Mouse (Mus musculus): Measurements from ENCODE around the gene Syne3. TPM values are rescaled to one million over a fixed set of nuclear protein-coding genes. Genes with fewer than 3 reads are reported as not detected.
A peak's percentile ranks its signal among the peaks of the same experiment; 100 is the strongest.

The Syne3 gene
- total RNA-seq, 4 experiments from 2014 or later: 12.0 to 20.8 (median 16.8) TPM

- DNase-seq: no peak
These were observed 85.6 kb downstream of the Syne3 start for GRCm38 (mm10) chr12:104923948-104924388.

DNA sequence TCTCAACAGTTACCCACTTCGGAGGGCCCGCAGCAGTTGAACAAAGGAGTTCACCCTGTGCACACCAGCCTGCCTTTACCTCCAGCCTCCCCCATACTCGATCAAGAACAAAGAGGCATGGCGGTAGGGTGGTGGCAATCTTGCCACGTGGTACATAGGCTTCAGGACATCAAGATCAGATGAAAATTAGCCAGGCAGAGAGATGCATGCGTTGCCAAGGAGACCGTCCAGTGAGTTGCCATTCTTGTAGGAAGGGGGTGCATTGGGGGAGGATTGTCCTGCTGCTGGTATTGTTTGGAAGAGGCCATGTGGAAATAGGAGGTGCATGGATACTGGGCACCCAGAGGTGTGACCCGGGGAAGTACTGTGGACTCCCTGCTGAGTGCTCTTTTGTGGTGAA, 87.0 kb downstream of the Syne3 start:
- no peak for DNase-seq

DNA sequence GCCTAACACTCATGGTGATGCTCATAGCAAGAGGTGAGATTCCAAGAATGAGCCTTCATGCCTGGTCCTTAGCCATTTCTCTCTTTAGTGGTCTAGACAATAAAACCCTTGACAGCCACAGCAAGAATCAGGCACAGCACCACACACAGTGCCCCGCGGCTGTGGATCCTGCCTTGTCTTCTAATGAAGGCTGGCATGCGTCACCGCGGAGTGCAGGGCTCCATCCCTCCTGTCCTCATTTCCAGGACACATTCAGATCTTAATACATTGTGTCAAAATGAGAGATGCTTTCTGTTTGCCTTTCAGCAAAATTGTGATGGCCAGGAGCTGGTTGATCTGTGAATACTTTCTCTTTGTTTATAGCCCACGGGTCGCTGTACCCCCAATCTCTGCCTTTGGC, 88.5 kb downstream of the Syne3 start:
- no peak for DNase-seq

GRCm38 (mm10) chr12:104919247-104919646, 90.4 kb downstream of the Syne3 start:
- no peak for DNase-seq

DNA sequence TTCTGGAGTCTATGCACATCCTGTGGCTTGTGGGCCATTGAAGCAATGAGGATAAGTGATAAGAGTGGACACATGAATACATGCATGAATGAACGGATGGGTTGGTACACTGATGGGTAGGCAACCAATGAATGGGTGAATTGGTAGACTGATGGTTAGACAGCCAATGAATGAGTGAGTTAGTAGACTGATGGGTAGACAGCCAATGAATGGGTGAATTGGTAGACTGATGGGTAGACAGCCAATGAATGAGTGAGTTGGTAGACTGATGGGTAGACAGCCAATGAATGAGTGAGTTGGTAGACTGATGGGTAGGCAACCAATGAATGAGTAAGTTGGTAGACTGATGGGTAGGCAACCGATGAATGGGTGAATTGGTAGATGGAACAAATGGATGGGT, 91.7 kb downstream of the Syne3 start:
- DNase-seq: no peak

GRCm38 (mm10) chr12:104917297-104917696, 92.3 kb downstream of the Syne3 start:
- no peak for DNase-seq

GRCm38 (mm10) chr12:104916776-104917175, 92.8 kb downstream of the Syne3 start:
- DNase-seq: no peak

DNA sequence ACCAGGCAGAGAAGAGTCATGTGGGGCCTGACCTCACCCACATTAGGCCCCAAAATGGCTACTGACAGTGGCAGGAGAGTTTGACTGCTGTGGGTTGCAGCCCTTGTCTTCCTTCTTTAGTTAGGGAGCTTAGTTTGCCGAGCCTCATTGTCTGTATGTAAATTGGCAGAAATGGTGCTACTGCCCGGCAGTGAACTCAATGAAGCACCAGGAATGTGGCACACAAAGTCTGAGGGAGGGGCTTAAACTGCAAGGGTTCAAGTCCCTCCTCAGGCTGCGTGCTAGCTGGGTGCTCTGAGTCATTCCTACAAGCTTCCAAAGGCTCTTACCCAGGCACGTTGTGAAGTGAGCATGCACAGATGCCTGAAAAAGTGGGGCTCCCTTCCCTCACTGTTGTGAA, 93.9 kb downstream of the Syne3 start:
- DNase-seq: no peak

DNA sequence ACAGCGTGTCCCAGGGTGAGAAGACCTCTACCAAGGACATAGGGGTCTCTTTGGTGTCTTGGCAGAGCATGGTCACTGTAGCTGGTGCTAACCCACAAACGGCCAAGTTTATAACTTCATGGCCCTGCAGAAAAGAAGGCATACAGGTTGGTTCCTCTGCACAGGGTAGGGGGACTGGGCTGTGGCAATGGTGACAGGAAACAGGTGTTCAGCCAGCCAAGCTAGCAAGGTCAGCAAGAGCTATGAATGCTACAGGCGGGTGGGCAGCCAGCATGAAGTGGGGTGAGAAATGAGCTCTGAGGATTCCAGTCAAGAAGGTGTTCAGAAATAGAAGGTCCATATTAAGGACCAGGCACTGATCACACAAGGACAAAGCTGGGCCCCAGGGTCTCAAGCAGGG, 96.6 kb downstream of the Syne3 start:
- no peak for DNase-seq

DNA sequence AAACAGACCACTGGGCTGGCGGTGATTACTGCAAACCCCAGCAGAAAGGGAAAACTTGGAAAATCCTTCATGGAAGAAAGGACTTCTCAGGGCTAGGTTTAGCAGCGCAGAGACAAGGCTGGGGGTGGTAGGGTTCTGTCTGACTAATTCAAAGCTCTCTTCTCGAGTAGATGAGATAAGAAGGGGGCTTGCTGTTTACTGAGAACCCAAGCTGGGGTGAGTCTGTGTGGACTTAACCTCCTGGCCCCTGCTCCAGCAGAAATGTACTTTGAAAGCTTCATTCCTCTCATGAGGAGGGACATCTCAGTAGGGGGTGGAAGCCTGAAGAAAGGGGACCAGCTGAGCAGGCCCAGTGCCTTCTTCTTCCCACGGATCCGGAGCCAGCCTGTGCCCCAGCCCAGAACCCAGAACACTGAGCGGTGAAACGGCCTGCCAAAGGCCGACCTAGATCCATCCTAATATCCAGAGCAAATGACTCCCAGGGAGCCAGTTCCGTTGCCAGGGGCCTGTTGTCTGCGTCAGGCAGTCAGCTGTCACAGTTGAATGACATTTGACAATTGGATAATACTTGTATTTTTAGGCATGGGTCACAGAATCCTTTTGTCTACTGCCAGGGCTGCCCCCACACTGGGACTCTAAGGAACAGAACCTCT, 97.2 kb downstream of the Syne3 start:
- no peak for DNase-seq

DNA sequence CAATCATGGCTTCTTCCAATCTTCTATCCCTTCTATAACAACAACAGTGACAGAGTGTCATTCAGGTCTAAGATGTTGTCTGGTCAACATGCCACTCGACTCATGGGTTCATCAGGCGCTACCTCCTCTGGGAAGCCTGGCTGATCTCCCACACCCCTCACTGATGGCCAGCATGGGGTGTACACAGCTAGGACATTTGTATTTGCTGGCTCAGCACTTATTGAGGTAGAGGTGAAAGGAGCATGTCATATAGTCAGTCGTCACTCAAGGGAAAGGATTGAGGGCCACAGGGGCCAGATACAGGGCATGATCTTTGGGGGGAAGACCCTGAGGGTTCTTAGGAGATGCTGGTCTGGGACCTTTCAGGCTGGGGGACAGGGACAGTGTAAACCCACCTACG, 99.9 kb downstream of the Syne3 start:
- no peak for DNase-seq

DNA sequence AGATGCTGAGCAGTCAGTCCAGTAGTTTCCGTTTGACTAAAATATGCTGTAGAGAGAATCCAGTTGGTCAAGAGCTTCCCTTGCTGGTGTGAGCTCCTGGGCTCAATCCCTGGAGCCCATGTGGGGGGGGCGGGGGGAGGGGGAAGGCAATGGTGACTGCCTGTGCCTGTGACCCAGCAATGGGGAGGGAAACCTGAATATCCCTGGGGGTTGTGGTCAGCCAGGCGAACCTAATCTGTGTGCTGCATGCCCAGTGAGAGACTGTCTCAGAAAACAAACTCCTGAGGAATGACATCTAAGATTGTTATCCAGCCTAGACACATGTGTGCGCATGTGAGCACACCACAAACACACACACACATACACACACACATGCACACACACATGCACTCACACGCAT, 100.6 kb downstream of the Syne3 start:
- DNase-seq: no peak

DNA sequence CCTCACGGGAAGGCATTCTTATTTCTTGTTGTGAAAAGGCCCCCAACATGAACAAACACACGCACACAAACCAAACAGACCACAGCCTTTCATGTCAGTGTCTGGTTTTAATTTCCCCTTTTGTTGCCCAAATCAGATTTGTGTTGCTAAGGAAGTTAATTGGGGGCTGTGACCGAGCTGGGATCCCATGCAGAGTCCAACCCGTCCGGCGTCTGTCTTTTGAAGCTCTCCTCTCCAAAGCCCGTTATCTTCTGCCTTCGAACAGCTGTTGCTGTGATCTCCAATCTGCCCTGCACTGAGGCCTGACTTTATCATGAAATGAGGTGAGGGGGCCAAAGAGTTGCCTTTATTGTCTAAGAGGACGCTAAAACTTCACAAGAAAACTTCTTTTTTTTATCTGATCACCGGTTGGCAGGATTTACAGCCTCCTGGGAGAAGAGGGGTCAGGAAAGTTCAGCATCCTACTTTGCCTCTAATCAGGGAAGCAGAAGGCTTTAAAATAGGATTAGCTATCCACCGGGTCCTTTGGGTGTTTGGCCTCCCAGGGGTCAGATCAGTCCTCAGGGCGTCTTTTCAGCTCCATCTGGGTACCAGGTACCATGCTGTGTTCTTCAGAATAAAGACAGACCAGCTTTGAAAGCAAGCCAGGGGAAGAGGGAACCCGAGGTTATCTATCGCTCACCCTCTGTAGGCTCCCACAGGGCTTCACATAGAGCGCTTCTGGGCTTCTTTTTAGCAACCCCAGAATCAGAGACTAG, 101.4 kb downstream of the Syne3 start:
- DNase-seq: no peak

- DNase-seq: no peak
These were observed 102.5 kb downstream of the Syne3 start for GRCm38 (mm10) chr12:104907133-104907532.

GRCm38 (mm10) chr12:104904138-104904537, 105.5 kb downstream of the Syne3 start:
- DNase-seq: no peak

GRCm38 (mm10) chr12:104902392-104903053, 107.1 kb downstream of the Syne3 start:
- no peak for DNase-seq

- no peak for DNase-seq
These were observed 108.3 kb downstream of the Syne3 start for GRCm38 (mm10) chr12:104901320-104901719.

DNA sequence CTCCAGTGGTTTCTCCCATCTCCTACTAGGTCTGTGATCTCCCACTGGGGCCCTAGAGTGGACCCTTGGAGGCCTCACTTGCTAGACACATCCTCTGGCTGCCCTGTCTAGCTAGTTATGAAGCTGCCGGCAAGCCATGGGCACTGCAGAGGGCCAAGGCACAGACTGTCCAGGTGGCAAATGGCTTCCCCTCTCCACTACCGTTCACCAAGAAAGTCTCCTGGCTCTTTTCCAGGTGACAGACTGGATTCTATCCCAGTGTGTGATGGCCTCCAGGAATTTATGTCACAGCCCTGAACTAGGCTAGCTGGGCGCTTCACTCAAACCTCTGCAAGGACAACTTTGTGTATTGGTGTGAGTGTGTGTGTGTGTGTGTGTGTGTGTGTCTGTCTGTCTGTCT, 109.8 kb downstream of the Syne3 start:
- DNase-seq: peak; percentile 50

DNA sequence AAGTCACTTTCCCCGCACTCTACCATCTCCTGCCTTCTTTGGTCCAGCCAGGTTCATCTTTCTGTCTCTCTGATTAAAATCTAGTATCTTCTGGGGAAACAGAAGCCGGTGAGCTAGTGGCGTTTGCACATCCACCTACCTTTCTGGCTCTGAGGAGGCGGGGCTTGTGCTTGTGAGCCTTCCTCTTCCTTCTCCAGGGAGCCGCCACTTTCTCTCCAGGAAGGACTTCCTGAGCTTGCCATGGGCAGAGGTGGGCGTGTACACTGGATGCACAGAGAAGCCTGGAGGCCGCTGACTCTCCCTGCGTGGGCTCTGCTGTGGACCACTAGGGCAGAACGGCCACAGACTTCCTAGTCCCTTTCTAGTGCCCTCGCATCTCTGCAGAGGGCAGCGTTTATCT, 110.4 kb downstream of the Syne3 start:
- no peak for DNase-seq

GRCm38 (mm10) chr12:104898718-104899117, 110.9 kb downstream of the Syne3 start:
- DNase-seq: no peak

GRCm38 (mm10) chr12:104897051-104897618, 112.5 kb downstream of the Syne3 start:
- no peak for DNase-seq

DNA sequence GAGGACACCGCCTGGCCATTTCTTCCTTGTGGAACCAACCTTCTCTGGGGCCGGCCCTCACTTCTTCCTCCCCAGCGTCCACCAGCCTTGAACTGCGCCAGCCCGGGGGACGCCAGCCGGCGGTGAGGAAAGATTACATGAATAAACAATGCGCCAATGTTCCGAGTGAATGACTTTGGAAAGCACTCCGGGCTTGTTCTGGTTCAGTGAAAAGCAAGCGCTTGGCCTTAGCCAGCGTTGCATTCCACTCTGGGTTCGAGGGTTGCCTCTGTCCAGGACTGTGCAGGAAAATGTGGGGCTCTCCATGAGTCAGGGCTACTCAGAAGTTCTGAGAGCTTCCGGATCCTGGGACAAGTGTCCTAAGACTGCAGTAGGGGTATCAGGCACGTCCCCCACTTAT, 113.0 kb downstream of the Syne3 start:
- no peak for DNase-seq

- no peak for DNase-seq
These were observed 117.4 kb downstream of the Syne3 start for GRCm38 (mm10) chr12:104892245-104892644.
